Mouse (Mus musculus) embryonic facial prominence, embryonic 11.5 days (tissue): ENCODE results near the gene Parn. TPM values are rescaled to one million over a fixed set of nuclear protein-coding genes. Genes with fewer than 3 reads are reported as not detected.
"Not testable (repeated sequence)": the region's sequence is repeated elsewhere in the genome, so short reads cannot be mapped to it uniquely, and the experiment has no call there.

Source experiments
- ATAC-seq: fragments of 200-750 bp; cut with Nextera tagmentation; replicated peaks from 2 replicates; pipeline ENCODE4 v1.8.0; 2017; ENCODE audit warnings: low read depth; ENCODE audit not compliant: insufficient number of reproducible peaks, low FRiP score, low TSS enrichment
- DNase-seq: peaks from one replicate; pipeline ENCODE4 v3.0.0-alpha.2; 2015; ENCODE audit warnings: low spot score
- H3K27ac ChIP-seq: fragments of 300-500 bp; sonication (generic); replicated peaks from 2 replicates; pipeline ENCODE4 v1.5.1; 2014; ENCODE audit warnings: mild to moderate bottlenecking, low read depth, low read length, control low read depth
- H3K27me3 ChIP-seq: fragments of 300-500 bp; sonication (generic); 2 replicates; pipeline ENCODE4 v1.6.1; 2014; ENCODE audit warnings: mild to moderate bottlenecking, low read length, moderate library complexity, mixed read lengths; ENCODE audit not compliant: control insufficient read depth, insufficient read depth
- H3K36me3 ChIP-seq: fragments of 300-500 bp; sonication (generic); replicated peaks from 2 replicates; pipeline ENCODE4 v1.6.1; 2014; ENCODE audit warnings: low read depth, mild to moderate bottlenecking, low read length, moderate library complexity, mixed read lengths; ENCODE audit not compliant: control insufficient read depth, insufficient read depth
- H3K4me1 ChIP-seq: fragments of 300-500 bp; sonication (generic); 2 replicates; pipeline ENCODE4 v1.6.1; 2014; ENCODE audit warnings: low read length, mixed read lengths; ENCODE audit not compliant: control insufficient read depth, insufficient read depth
- H3K4me2 ChIP-seq: fragments of 300-500 bp; sonication (generic); 2 replicates; pipeline ENCODE4 v1.6.1; 2014; ENCODE audit warnings: low read depth, mild to moderate bottlenecking, control low read depth, low read length, moderate library complexity
- H3K4me3 ChIP-seq: fragments of 300-500 bp; sonication (generic); 2 replicates; pipeline ENCODE4 v1.5.1; 2014; ENCODE audit warnings: low read depth, low read length, control low read depth
- H3K9ac ChIP-seq: fragments of 300-500 bp; sonication (generic); replicated peaks from 2 replicates; pipeline ENCODE4 v1.6.1; 2014; ENCODE audit warnings: mild to moderate bottlenecking, control low read depth, low read length
- H3K9me3 ChIP-seq: fragments of 300-500 bp; sonication (generic); replicated peaks from 2 replicates; pipeline ENCODE4 v1.6.1; 2016; ENCODE audit warnings: mild to moderate bottlenecking, low read length, inconsistent platforms, mixed read lengths; ENCODE audit not compliant: control insufficient read depth
- WGBS: fragments of 180-500 bp; shearing (Covaris S2); extraction: QIAGEN DNeasy Blood & Tissue Kit; methylation state at CpG from one replicate; pipeline ENCODE4 v1.1.7; 2014; 5-methylcytosine and 5-hydroxymethylcytosine counted together
- polyA plus RNA-seq: library from polyadenylated mRNA; unstranded; fragments of >200 nt; fragmentation: Nextera tagmentation; extraction: Ambion mirVana; gene quantifications from 2 replicates; pipeline ENCODE4 v1.2.1, GENCODE M21; 2014

The Parn gene
- polyA plus RNA-seq, 1 experiment from 2014 or later = 42.4 TPM

DNA sequence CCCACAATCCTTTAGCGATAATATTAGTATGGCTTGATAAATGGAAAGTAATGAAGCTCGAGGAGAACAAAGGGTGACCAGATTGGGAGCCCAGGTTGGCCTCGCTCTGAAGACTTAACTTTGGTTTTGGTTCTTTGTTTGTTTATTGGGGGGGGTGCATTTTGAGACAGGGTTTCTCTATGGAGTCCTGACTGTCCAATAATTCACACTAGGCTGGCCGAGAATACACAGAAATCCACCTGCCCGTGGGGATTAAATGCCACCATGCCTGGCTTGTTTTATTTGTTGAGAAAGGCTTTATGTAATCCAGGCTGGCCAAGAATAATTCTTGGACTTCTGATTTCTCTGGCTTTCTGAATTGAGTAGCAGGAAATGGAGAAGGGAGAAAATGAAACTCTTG is 5.1 kb upstream of the Parn start:
- Histone ChIP-seq H3K4me1 (no peaks in the 10 kb centered on the region), H3K27me3 (no peaks in the 10 kb centered on the region), H3K27ac (no peak overlapping the region), H3K4me3 (peak overlapping the region; percentile 93), H3K4me2 (peak overlapping the region; percentile 74), H3K36me3 (peaks cover 2% of the 10 kb centered on the region; the same call in 1 of the 2 replicates), H3K9ac (no peak overlapping the region), H3K9me3 (no peaks in the 10 kb centered on the region)
- WGBS = 83% methylated on average over 5 of the region's 5 CpGs
- no peak for ATAC-seq
- DNase-seq = no peak

DNA sequence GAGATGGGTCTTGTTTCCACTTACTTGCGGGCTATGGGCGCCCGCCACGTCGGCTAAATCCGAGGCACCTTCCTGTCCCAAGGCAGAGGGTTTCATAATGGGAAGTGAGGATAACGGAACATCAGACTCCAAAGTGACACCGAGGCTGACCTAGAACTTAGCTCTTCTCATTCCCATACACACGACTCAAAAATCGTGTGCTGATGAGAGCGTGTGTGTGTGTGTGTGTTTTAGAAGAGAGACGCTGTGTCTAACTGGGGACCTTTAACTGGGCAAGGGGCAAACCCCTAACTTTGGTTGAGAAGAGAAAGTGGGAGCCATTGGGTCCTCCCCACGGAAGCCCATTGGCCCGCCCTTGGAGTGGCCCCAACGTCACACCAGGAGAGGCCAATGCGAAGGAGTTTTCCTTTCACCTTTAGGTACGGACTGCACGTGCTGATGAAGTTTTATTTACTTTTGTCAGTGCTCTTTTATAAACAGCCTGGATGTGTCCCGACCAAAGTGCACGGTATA is 4.5 kb upstream of the Parn start:
- peak overlapping the region; percentile 93 for H3K4me3 ChIP-seq
- WGBS = 2% methylated on average over 20 of the region's 20 CpGs
- ATAC-seq = peak; percentile 22; the same call in 1 of the 2 replicates
- peak; percentile 75 for DNase-seq
- peak overlapping the region; percentile 74 for H3K4me2 ChIP-seq
- peak overlapping the region; percentile 93 for H3K9ac ChIP-seq
- no peaks in the 10 kb centered on the region for H3K4me1 ChIP-seq
- H3K36me3 ChIP-seq = peaks cover 2% of the 10 kb centered on the region; the same call in 1 of the 2 replicates
- H3K27me3 ChIP-seq = no peaks in the 10 kb centered on the region
- H3K9me3 ChIP-seq = no peaks in the 10 kb centered on the region
- 0 out of 2 replicates have a peak overlapping the region, but pooled peaks have one; percentile 67 for H3K27ac ChIP-seq

DNA sequence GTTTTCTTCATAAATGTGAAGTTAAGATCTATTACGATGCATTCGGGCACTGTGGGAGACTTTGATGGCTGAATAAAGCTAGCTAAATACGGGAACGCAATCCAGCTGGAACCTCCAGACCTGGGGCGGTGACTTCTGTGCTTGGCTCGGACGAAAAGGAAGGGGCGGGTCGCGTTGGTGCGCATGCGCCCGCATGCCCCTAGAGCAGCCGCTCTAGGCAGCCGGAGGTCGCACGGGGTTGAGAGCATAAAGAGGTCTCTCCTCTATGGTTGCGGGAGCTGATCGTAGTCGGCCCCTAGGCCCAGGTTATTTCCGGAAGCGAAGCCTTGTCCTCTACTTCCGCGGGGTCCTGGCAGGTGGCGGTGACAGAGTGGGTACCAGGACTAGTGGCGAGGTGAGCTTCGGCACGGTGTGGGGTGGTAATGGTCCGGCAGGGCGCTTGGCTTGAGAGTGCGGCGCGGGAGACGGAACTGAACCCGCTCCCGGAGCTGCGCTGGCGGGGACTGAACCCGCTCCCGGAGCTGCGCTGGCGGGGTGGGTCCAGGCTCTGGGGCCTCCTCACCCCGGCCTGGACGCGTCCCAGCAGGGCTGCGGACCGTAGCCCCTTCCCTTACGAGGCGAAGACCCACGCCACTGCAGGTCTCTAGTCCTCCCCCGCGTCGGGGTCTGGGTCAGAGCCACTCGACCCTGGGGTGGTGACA is 3.9 kb upstream of the Parn start, which contains the start of the genes Bfar and 3110001I22Rik:
TSS of gene Bfar (plus strand) at position 174 of the 701 bp plus-strand sequence.
TSS of gene 3110001I22Rik (plus strand) at position 245 of the 701 bp plus-strand sequence.
- Histone ChIP-seq H3K27me3 (no peaks in the 10 kb centered on the region), H3K9ac (peak within 1 kb of the TSS; percentile 93), H3K9me3 (no peaks in the 10 kb centered on the region), H3K4me1 (no peaks in the 10 kb centered on the region), H3K4me3 (peak within 1 kb of the TSS; percentile 93), H3K4me2 (peak within 1 kb of the TSS; percentile 74), H3K36me3 (no peaks in the 10 kb centered on the region), H3K27ac (peak within 1 kb of the TSS; percentile 67; the same call in 1 of the 2 replicates)
- ATAC-seq (peak; percentile 95), DNase-seq (peak; percentile 95)
- under 1% methylated on average over 54 of the region's 54 CpGs for WGBS

DNA sequence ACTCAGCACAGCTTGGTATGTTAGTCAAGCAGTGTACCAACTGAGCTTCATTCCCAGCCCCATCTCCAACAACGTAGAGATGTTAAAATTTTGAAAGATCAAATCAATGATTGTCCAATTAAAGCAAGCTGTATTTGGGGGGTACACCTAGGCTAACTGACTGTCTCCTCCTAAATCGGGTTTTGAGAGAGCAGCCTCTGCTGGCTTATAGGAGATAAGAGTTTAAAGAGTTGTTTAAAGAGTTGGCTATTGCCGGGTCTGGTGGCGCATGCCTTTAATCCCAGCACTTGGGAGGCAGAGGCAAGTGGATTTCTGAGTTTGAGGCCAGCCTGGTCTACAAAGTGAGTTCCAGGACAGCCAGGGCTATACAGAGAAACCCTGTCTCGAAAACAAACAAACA is 2.9 kb upstream of the Parn start:
- WGBS = 77% methylated on average over 5 of the region's 5 CpGs

DNA sequence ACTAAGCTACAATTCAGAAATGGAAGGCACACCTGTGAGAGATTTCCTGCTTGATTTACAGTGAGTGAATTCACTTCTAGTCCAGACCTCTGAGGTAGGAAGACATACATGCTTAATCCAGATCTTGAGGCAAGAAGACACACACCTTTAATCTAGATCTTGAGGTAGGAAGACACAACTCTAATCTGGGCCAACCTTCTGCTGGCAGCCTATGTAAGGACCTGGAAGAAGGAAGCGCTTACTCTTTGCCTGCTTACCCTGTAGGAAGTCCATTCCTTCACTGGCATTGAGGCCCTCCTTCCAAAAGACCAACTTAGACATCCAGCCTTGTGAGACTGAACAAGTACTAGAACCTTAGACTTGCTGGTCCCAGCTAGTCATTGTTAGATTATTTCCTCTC is 1.3 kb upstream of the Parn start:
- no peak overlapping the region for H3K9ac ChIP-seq
- H3K4me3 ChIP-seq = no peak overlapping the region
- no peaks in the 10 kb centered on the region for H3K4me1 ChIP-seq
- H3K4me2 ChIP-seq = no peak overlapping the region
- H3K36me3 ChIP-seq = no peaks in the 10 kb centered on the region
- H3K27me3 ChIP-seq = no peaks in the 10 kb centered on the region
- 84% methylated on average over 1 of the region's 1 CpGs for WGBS
- no peak for ATAC-seq
- H3K9me3 ChIP-seq = no peaks in the 10 kb centered on the region
- no peak overlapping the region for H3K27ac ChIP-seq
- no peak for DNase-seq

More for the DNA sequence above, 2.9 kb upstream of the Parn start:
- not testable (repeated sequence) for ATAC-seq, H3K27me3 ChIP-seq, H3K9me3 ChIP-seq, H3K9ac ChIP-seq, H3K36me3 ChIP-seq, H3K27ac ChIP-seq, H3K4me1 ChIP-seq, DNase-seq, H3K4me2 ChIP-seq, H3K4me3 ChIP-seq

DNA sequence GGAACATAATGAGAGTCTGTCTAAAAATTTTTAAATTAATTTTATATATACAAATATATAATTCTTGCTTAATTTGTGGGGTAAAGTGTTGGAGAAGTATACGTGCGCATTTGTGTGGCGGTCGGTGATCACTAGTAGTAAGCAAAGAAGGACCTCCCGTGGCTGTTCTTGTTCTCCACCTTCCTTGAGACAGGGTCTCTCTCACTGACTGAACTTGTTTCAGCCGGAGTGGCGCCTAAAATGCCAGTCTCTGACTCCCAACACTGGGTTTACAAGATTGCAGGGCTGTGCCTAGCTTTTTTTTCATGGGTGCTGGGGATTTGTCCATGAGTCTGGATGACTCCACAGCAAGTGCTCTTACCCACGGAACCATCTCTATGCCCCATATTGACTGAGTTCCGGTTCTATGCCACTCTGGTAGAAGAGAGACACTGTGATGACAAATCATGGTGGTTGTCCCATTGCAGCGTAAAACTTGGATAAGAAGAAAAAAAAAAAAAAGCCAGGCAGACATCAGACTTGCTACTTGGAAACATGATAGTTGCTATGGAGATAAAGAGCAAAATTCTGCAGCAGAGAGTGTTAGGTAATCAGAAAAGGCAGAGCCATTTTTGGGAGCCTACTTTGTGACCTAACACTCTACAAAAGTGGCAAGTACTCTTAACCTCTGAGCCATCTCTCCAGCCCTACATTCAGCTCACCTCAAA is 585 bp upstream of the Parn start:
- Histone ChIP-seq H3K4me1 (no peaks in the 10 kb centered on the region), H3K36me3 (no peaks in the 10 kb centered on the region), H3K9me3 (no peaks in the 10 kb centered on the region), H3K4me2 (no peak overlapping the region), H3K27ac (no peak overlapping the region), H3K9ac (peak overlapping the region; percentile 79; the same call in 1 of the 2 replicates), H3K27me3 (no peaks in the 10 kb centered on the region), H3K4me3 (no peak overlapping the region; the same call in 1 of the 2 replicates)
- WGBS = 81% methylated on average over 10 of the region's 10 CpGs
- no peak for ATAC-seq
- DNase-seq = no peak

DNA sequence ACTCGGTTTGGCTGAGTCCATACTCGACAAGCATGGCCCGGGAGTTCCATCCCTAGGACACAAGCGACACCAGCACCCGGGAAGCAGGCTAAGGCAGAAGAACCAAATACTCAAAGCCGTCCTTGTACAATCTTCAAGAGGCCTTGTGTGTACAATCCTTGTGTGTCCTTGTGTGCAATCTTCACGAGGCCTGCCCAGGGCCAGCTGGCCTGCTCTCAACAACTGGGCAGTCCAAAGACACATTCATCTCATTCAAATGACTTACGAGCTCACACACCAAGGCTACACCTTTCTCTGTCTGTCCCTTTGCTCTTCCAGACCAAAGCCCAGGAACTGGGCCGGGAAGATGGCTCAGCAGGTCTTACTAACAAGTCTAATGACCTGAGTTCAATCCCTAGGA is 7.2 kb downstream of the Parn start:
- WGBS = 91% methylated on average over 9 of the region's 9 CpGs
- Histone ChIP-seq H3K4me1 (no peaks in the 10 kb centered on the region), H3K36me3 (no peaks in the 10 kb centered on the region)

DNA sequence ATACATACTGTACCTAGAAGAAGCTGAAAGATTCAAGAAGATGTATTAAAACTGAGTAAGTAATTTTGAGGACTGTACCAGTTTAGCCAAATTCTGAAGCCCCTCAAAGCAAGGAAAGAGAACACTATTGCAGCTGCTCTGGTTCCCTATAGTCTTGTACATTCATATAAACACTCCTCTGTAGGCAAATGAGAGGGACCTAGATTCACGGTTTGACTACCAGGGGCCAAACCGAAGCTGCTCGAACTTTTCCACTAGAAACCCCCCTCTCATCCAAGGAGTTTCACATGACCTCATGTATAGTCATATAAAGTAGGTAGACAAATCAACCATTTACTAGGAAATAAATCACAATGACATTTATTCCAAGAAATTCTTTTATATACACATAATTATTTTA is 9.1 kb downstream of the Parn start:
- Histone ChIP-seq H3K9ac (no peak overlapping the region), H3K27ac (no peak overlapping the region), H3K9me3 (no peaks in the 10 kb centered on the region), H3K27me3 (no peaks in the 10 kb centered on the region), H3K4me3 (no peak overlapping the region), H3K4me2 (no peak overlapping the region), H3K4me1 (no peaks in the 10 kb centered on the region), H3K36me3 (no peaks in the 10 kb centered on the region; the same call in 1 of the 2 replicates)
- no peak for DNase-seq
- WGBS = 86% methylated on average over 3 of the region's 3 CpGs
- ATAC-seq = no peak

More for the DNA sequence above, 7.2 kb downstream of the Parn start:
- Histone ChIP-seq H3K4me2 (no peak overlapping the region), H3K9me3 (no peaks in the 10 kb centered on the region), H3K4me3 (no peak overlapping the region), H3K27me3 (no peaks in the 10 kb centered on the region), H3K27ac (no peak overlapping the region), H3K9ac (no peak overlapping the region)
- no peak for ATAC-seq
- DNase-seq = no peak
